Mouse (Mus musculus): Measurements from ENCODE around the gene Cdc42. TPM values are rescaled to one million over a fixed set of nuclear protein-coding genes. Genes with fewer than 3 reads are reported as not detected.

Cdc42 gene
- polyA plus RNA-seq, 1 experiment from 2014 or later = 669 TPM

DNA sequence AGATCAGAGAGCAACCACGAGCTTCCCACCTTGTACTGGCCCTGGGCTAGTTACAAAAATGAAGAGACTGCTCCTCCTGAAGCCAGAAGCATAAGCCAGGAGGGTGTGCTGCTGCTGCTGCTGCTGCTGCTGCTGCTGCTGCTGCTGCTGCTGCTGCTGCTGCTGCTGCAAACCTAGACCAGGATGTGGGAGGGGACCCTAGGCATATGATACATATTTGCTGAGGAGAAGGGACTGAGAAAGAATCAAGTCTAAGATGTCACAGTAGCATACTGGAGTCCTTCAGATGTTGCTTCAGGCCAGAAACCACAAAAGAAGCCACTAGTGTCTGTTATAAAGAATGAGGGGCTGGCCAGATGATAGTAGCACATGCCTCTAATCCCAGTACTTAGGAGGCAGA lies 10.7 kb upstream of the Cdc42 start:
- H3K9me3 ChIP-seq = no peaks in the 10 kb centered on the region
- no peaks in the 10 kb centered on the region for H3K27me3 ChIP-seq
- H3K4me2 ChIP-seq (replicated peaks) = no peak overlapping the region
- H3K36me3 ChIP-seq = no peaks in the 10 kb centered on the region
- 0 out of 2 replicates have a peak overlapping the region, but pooled peaks have one; percentile 8 for H3K27ac ChIP-seq
- H3K4me3 ChIP-seq = no peak overlapping the region
- ATAC-seq (ENCODE audit: insufficient number of reproducible peaks, insufficient read depth, low FRiP score, low TSS enrichment) = no peak
- no peak overlapping the region for H3K9ac ChIP-seq
- WGBS = 19% methylated on average over 1 of the region's 1 CpGs
- peaks cover 15% of the 10 kb centered on the region for H3K4me1 ChIP-seq

DNA sequence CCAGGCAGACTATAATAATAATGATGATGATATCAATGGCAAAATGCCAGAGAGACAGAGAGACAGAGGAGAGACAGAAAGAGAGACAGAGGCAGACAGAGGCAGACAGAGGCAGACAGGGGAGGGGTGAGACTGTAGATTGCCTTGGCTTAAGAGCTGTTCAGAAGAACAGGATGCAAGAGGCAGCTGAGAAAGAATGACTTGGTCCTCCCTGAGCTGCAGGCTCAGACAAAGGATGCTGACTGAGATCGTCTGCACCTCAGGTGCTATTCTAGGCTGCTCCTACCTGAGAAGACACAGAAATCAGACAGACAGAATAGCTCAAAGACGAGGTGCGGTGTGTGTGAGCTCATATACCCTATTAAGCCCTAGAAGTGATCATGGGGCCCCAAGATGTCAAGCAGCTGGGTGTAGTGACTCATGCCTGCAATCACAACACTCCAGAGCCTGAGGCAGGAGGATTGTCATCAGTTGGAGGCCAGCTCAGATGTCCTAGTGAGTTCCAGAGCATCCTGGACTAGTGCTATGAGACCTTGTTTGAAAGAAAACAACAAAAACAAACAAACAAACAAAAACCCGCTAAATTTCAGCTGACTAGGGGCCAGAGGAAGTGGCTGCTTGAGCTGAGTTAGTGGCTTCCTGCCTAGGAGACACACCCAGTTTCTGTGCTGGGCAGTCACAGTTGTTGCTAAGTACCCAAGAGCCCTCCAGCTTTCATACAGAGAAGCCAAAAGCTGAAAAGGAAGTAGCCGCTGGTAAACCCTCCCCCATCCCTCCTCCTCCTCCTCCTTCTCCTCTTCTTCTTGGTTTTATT lies 10.0 kb upstream of the Cdc42 start:
- Histone ChIP-seq H3K9me3 (no peaks in the 10 kb centered on the region), H3K9ac (no peak overlapping the region), H3K4me1 (peaks cover 15% of the 10 kb centered on the region), H3K27me3 (no peaks in the 10 kb centered on the region), H3K4me3 (no peak overlapping the region), H3K4me2 (replicated peaks) (no peak overlapping the region), H3K36me3 (no peaks in the 10 kb centered on the region), H3K27ac (0 out of 2 replicates have a peak overlapping the region, but pooled peaks have one; percentile 8)
- ATAC-seq (ENCODE audit: insufficient number of reproducible peaks, insufficient read depth, low FRiP score, low TSS enrichment) = no peak
- 34% methylated on average over 5 of the region's 5 CpGs for WGBS

DNA sequence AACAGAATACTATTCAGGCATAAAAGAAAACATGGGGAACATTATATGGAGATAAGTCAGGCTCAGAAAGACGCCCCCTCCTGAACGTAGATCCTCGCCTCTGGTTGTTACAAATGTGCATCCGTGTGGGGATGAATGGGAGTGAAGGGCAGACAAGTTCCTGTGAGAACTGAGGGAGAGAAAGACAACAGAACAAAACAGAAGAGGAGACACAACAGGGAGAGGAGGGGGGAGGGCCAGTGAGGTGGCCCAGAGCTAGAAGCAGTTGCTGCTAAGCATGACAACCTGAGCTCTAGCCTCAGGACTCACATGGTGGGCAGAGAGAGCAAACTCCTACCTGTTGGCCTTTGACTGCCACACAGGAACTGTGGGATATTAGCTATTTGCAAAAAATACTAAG lies 8.6 kb upstream of the Cdc42 start:
- no peaks in the 10 kb centered on the region for H3K36me3 ChIP-seq
- peaks cover 15% of the 10 kb centered on the region for H3K4me1 ChIP-seq
- ATAC-seq (ENCODE audit: insufficient number of reproducible peaks, insufficient read depth, low FRiP score, low TSS enrichment) = no peak
- H3K27ac ChIP-seq = no peak overlapping the region
- no peak overlapping the region for H3K9ac ChIP-seq
- H3K4me2 ChIP-seq (replicated peaks) = no peak overlapping the region
- H3K9me3 ChIP-seq = no peaks in the 10 kb centered on the region
- 86% methylated on average over 4 of the region's 4 CpGs for WGBS
- H3K4me3 ChIP-seq = no peak overlapping the region
- H3K27me3 ChIP-seq = no peaks in the 10 kb centered on the region

DNA sequence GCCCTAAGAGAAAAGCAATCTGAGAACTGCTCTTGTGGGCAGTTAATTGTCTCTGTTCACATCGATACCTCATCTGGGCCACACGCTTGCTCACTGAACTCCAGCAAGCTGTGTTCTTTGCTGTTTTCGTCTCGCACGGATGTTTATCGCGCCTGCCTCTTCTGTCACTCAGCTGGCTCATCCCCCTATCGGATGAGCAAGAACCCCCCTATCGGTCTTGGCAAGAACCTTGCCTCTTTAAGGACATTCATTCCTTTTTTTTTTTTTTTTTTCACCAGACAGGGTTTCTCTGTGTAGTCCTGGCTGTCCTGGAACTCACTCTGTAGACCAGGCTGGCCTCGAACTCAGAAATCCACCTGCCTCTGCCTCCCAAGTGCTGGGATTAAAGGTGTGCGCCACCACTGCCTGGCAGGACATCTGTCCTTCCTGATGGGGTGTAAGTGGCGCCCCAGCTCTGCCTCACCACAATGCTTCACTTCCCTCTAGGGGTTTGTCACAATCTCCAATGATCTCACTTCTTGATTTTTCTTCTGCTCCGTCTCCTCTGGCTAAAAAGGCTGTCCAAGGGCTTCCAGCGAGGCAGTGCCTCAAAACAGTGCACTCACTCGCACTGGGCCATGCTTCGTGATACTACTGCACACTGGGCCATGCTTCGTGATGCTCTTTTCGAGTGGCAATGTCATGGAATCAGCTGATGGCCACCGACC lies 8.0 kb upstream of the Cdc42 start:
- peaks cover 14% of the 10 kb centered on the region for H3K4me1 ChIP-seq
- no peak for ATAC-seq (ENCODE audit: insufficient number of reproducible peaks, insufficient read depth, low FRiP score, low TSS enrichment)
- WGBS = 81% methylated on average over 19 of the region's 19 CpGs

DNA sequence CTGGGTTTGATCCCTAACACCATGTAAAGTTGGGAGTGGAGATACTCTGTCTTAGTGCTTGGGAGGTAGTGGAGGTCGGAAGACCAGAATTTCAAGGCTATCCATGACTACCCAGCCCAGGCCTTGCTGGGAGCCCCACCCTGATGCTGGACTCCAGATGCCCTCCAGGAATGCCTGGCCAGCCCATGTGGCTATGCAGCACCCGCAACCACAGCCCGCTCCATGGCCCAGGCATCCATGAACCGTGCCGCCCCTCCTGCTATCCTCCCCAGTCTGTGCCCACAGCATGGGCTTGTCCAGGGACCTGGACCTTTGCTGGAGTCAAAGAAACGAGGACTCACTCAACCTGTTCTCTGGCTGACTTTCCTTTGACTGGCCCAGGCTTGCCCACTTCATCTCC lies 7.3 kb upstream of the Cdc42 start:
- H3K9ac ChIP-seq = no peak overlapping the region
- no peak overlapping the region for H3K4me3 ChIP-seq
- no peak for ATAC-seq (ENCODE audit: insufficient number of reproducible peaks, insufficient read depth, low FRiP score, low TSS enrichment)
- H3K4me2 ChIP-seq (replicated peaks) = no peak overlapping the region
- H3K27ac ChIP-seq = no peak overlapping the region
- H3K36me3 ChIP-seq = no peaks in the 10 kb centered on the region
- H3K27me3 ChIP-seq = no peaks in the 10 kb centered on the region
- H3K9me3 ChIP-seq = no peaks in the 10 kb centered on the region
- H3K4me1 ChIP-seq = peaks cover 9% of the 10 kb centered on the region
- 89% methylated on average over 6 of the region's 6 CpGs for whole genome bisulfite sequencing

More for the DNA sequence above, 8.0 kb upstream of the Cdc42 start:
- H3K4me3 ChIP-seq = no peak overlapping the region
- no peak overlapping the region for H3K27ac ChIP-seq
- no peaks in the 10 kb centered on the region for H3K9me3 ChIP-seq
- H3K9ac ChIP-seq = no peak overlapping the region
- no peaks in the 10 kb centered on the region for H3K27me3 ChIP-seq
- H3K4me2 ChIP-seq (replicated peaks) = no peak overlapping the region
- no peaks in the 10 kb centered on the region for H3K36me3 ChIP-seq

DNA sequence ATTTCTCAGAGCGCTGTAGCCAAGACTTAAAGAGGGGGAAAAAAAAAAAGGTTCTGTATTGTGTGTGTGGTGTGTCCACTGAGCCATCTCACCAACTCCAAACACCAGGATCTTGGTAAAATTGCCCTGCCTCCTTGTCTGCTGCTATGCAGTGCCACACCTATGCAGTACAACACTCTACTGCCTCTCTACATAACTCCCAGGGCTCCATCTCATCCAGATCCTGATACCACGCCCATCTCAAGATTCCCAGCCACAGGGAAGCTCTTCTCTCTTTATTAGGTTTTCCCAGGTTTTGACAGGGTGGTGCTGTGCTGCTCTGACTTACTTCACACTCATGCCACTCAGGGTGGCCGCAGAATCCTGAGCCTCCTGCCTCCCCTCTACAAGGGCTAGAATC lies 3.5 kb upstream of the Cdc42 start:
- no peak for ATAC-seq (ENCODE audit: insufficient number of reproducible peaks, insufficient read depth, low FRiP score, low TSS enrichment)
- no peaks in the 10 kb centered on the region for H3K36me3 ChIP-seq
- WGBS = 73% methylated on average over 3 of the region's 3 CpGs
- H3K4me2 ChIP-seq (replicated peaks) = no peak overlapping the region
- no peak overlapping the region for H3K9ac ChIP-seq
- H3K27me3 ChIP-seq = 0 out of 2 replicates have a peak, but pooled peaks cover 3% of the 10 kb centered on the region
- no peak overlapping the region for H3K27ac ChIP-seq
- no peaks in the 10 kb centered on the region for H3K9me3 ChIP-seq
- peaks cover 4% of the 10 kb centered on the region; the same call in 1 of the 2 replicates for H3K4me1 ChIP-seq
- no peak overlapping the region for H3K4me3 ChIP-seq

DNA sequence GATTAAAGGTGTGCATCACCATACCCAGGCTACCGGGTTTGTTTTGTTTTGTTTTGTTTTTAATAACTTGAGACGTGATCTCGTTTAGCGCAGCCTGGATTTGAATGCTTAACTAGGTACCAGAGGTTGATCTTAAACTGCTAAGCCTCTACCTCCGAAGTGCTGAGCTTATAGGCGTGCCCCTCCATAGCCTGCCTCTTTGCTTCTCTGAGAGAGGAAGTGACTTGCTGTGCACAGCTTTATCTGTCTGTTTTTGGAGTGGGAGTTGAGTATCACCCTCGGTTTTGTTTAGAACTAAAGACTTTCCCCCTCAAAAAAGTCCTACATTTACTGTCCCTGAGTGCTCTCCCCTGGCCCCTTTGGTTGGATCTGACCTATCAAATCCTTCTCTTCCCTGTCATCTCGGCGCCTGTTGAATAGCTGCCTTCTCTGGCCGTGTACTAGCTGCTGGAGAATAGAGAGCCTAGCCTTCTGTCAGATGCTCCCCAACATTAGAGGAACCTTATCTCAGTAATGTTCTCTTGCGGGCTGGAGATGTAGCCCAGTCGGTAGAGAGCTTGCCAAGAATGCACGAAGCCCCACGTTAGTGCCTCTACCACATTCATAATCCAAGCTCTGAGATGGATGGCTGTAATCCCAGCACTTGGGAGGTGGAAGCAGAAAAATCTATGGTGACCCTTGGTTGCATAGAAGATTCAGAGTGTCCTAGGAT lies 927 bp upstream of the Cdc42 start:
- Histone ChIP-seq H3K4me1 (peaks cover 22% of the 10 kb centered on the region; the same call in 1 of the 2 replicates), H3K9ac (no peak overlapping the region), H3K27ac (no peak overlapping the region), H3K27me3 (0 out of 2 replicates have a peak, but pooled peaks cover 3% of the 10 kb centered on the region), H3K9me3 (no peaks in the 10 kb centered on the region), H3K4me2 (replicated peaks) (peak overlapping the region; percentile 79; the same call in 1 of the 2 replicates), H3K36me3 (no peaks in the 10 kb centered on the region), H3K4me3 (no peak overlapping the region)
- ATAC-seq (ENCODE audit: insufficient number of reproducible peaks, insufficient read depth, low FRiP score, low TSS enrichment) = no peak
- 64% methylated on average over 14 of the region's 14 CpGs for WGBS

DNA sequence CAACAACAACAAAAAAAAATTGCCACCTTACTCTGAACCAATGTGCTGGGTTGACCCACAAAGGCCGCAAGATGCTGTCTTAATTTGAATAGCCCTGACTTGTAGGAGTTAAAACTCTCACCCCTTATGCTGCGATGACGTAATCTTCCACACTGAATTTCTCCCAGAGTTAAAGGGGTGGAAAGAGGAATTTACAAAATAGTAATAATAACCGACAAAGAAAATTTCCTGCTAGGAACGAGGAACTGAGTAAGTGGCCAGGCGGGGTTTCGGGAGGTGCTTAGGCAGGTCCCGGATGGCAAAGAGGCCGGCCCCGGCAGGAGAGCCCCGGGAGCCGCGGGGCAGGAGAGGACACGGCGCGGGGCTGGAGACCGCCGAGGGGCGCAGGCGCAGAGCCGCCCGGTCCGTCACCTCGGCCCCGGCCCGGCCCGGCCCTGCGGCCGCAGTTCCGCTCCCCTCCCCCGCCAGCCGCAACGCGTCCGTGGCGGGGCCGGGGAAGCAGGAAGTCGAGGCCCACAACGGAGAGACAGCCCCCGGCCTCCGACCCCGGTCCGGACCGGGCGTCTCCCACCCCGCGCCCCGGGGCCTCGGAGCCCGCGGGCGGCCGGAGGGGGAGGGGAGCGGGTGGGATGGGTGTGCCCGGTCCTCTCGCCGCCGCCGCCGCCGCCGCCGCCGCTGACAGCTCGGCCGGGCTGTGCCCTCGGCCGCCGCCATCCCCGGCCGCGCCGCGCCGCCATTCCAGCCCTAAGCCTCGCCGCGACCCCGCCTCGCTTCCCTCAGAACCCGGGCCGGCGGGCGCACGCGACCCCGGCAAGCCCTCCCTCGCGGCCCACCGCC lies 628 bp downstream of the Cdc42 start:
- Histone ChIP-seq H3K4me2 (replicated peaks) (peak overlapping the region; percentile 79), H3K27ac (peak overlapping the region; percentile 95), H3K4me1 (peaks cover 30% of the 10 kb centered on the region; the same call in 1 of the 2 replicates), H3K4me3 (peak overlapping the region; percentile 97), H3K36me3 (no peaks in the 10 kb centered on the region), H3K27me3 (0 out of 2 replicates have a peak, but pooled peaks cover 3% of the 10 kb centered on the region), H3K9me3 (no peaks in the 10 kb centered on the region), H3K9ac (peak overlapping the region; percentile 98)
- peak; percentile 71 for ATAC-seq (ENCODE audit: insufficient number of reproducible peaks, insufficient read depth, low FRiP score, low TSS enrichment)
- WGBS = under 1% methylated on average over 56 of the region's 90 CpGs

DNA sequence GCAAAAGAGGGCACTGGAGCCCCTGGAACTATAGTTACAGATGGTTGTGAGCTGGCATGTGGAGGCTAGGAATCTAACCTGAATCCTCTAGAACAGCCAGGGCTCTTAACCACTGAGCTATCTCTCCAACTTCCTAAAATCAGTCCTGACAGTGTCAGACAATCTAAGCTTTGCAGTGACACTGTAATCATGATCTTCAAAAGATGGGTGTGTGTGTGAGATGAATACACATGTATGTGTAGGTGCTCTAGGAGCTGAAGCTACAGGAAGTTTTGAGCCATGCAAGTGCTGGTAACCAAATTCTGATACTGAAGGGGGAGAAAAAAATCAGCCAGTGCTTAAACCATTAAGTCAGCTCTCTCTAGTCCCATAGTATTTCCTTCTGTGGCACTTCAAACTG lies 6.9 kb downstream of the Cdc42 start:
- no peak for ATAC-seq (ENCODE audit: insufficient number of reproducible peaks, insufficient read depth, low FRiP score, low TSS enrichment)
- H3K4me3 ChIP-seq = no peak overlapping the region
- no peak overlapping the region for H3K4me2 ChIP-seq (replicated peaks)
- no peaks in the 10 kb centered on the region for H3K27me3 ChIP-seq
- no peak overlapping the region for H3K27ac ChIP-seq
- peaks cover 22% of the 10 kb centered on the region; the same call in 1 of the 2 replicates for H3K4me1 ChIP-seq
- H3K36me3 ChIP-seq = peaks cover 5% of the 10 kb centered on the region; the same call in 1 of the 2 replicates
- H3K9me3 ChIP-seq = no peaks in the 10 kb centered on the region
- H3K9ac ChIP-seq = no peak overlapping the region

DNA sequence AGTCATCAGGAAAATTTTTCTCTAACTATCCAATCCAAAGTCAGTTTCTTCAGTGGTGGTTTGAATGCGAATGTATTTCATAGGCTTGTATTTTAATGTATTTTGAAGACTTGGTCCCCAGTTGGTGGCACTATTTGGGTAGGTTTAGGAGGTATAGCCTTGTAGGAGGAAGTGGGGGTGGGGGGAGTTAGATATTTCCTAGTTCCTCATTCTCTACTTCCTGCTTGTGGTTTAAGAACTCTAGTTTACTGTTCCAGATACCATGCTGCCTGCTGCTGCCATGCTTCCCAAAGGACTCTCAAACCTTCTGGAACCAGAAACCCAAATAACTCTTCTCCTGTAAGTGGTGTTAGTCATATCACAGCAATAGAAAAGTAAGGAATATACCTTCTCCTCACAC lies 11.7 kb downstream of the Cdc42 start:
- Histone ChIP-seq H3K27ac (no peak overlapping the region), H3K4me2 (replicated peaks) (no peak overlapping the region), H3K36me3 (peaks cover 5% of the 10 kb centered on the region; the same call in 1 of the 2 replicates), H3K9ac (no peak overlapping the region), H3K4me1 (no peaks in the 10 kb centered on the region), H3K27me3 (no peaks in the 10 kb centered on the region), H3K9me3 (no peaks in the 10 kb centered on the region), H3K4me3 (no peak overlapping the region)
- no peak for ATAC-seq (ENCODE audit: insufficient number of reproducible peaks, insufficient read depth, low FRiP score, low TSS enrichment)
- 100% methylated on average over 1 of the region's 1 CpGs for WGBS

DNA sequence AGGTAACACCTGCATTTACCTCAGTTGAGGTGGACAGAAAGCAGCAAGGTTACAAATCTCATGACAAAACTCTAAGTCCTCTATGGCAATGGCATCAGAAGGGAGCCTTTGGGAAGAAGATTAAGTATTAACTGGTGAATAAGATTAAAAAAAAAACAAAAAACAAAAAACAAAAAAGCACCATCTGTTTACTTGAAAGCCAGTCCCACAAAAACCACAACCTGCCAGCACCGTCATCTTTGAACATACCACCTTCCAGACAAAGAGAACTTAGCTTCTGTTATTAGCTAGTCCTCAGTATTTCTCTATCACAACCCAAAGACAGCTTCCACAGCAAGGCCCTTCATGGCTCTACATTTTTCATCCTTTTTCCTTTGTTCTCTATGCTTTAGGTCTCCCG lies 12.4 kb downstream of the Cdc42 start:
- Histone ChIP-seq H3K36me3 (peaks cover 5% of the 10 kb centered on the region; the same call in 1 of the 2 replicates), H3K4me1 (no peaks in the 10 kb centered on the region), H3K4me2 (replicated peaks) (no peak overlapping the region), H3K4me3 (no peak overlapping the region), H3K9ac (no peak overlapping the region), H3K27me3 (no peaks in the 10 kb centered on the region), H3K9me3 (no peaks in the 10 kb centered on the region), H3K27ac (no peak overlapping the region)
- 88% methylated on average over 2 of the region's 2 CpGs for WGBS
- no peak for ATAC-seq (ENCODE audit: insufficient number of reproducible peaks, insufficient read depth, low FRiP score, low TSS enrichment)
